Mouse (Mus musculus) liver, embryonic 14.5 days (tissue): Measurements from ENCODE around the gene Fam160b1.

Source experiments
- CTCF ChIP-seq: IDR thresholded peaks from 2 replicates; pipeline ENCODE4 v1.5.1; 2016; ENCODE audit warnings: antibody characterized with exemption, low read depth, control low read depth
- EP300 ChIP-seq: IDR thresholded peaks from 2 replicates; pipeline ENCODE4 v1.6.1; 2016; ENCODE audit warnings: antibody characterized with exemption, low read depth

DNA sequence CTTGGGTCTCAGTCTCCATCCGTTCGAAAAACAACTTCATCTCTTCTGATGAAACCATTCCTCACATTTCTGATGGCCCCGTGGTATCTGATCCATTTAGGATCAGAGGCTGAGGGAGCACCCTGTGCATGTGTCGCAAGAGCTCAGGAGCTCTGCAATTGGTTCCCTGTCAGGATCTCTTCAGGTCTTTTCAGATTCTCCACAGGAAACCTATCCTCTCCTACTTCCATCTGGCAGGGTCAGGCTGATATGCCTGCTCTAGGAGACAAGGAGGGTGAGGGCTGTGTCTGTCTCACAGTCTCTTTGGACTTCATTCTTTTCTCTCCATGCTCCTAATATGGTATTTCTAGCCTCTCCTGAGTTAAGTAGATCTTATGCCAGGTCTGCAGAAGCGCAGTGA is 2.7 kb upstream of the Fam160b1 start:
- TF ChIP-seq CTCF: no peak
- no peak for TF ChIP-seq EP300
